Mouse (Mus musculus): ENCODE measurements around the gene Rnf183.

The Rnf183 gene

GRCm38 (mm10) chr4:62384159-62384558 is 50.9 kb downstream of the Rnf183 start:
- no peak for DNase-seq (ENCODE audit: extremely low read depth, low read depth)

- DNase-seq (ENCODE audit: extremely low read depth, low read depth) = no peak
These were observed 51.3 kb downstream of the Rnf183 start for GRCm38 (mm10) chr4:62383752-62384151.

GRCm38 (mm10) chr4:62383207-62383606 is 51.8 kb downstream of the Rnf183 start:
- DNase-seq (ENCODE audit: extremely low read depth, low read depth) = no peak

GRCm38 (mm10) chr4:62379724-62380381 is 55.2 kb downstream of the Rnf183 start:
- no peak for DNase-seq (ENCODE audit: extremely low read depth, low read depth)
